Comparison of ENCODE assay signal across 9 mouse cellular contexts in the genomic region with DNA sequence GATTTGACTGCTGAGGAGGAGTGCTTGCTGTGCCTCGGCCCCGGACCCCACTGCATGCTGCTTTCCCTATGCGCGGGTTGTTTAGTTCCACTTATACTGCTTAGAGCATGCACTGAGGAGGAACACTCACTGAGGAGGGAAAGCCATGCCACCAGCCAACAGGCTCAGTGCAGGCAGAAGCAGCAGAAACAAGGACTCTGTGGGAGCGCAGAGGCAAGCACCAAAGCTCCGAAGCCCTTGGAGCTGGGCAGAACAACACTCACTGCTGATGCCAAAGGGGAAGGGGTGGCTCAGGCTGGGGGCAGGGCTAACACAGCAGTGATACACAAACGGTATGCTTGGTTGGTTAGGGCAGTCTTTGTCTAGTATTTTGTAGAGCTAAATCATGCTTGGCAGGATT. TPM values are rescaled to one million over a fixed set of nuclear protein-coding genes. Genes with fewer than 3 reads are reported as not detected.
DNase-seq lines count a peak whose midpoint lies in the region; ATAC-seq and TF ChIP-seq lines count a peak whose summit lies in the region.
"Had no signal": no experiment of that assay in that cellular context is flagged by ENCODE, and none has a peak within 500 bp of the region (broad histone marks: within the 10 kb centered on the region; RNA-seq: fewer than 3 reads in every experiment).

No protein-coding gene starts in this region.

- no peak for ATAC-seq in heart, embryonic 12.5 days (ENCODE audit: insufficient number of reproducible peaks, low FRiP score)
- ATAC-seq in midbrain, embryonic 12.5 days (ENCODE audit: low FRiP score, low read depth) = no peak
- ATAC-seq in midbrain, embryonic 14.5 days (ENCODE audit: low FRiP score, low TSS enrichment) = no peak
- ATAC-seq in forebrain, postnatal 0 days = peak; percentile 57

- TF ChIP-seq POLR2A in small intestine, adult 2 months (IDR thresholded peaks at IDR 0.05; ENCODE audit: low read depth, low read length) = no peak

- no peak for TF ChIP-seq CTCF in forebrain, postnatal 0 days (IDR thresholded peaks at IDR 0.05; ENCODE audit: low read depth)
- no peak for TF ChIP-seq CTCF in small intestine, adult 2 months (IDR thresholded peaks at IDR 0.05; ENCODE audit: extremely low read depth, insufficient read length, insufficient replicate concordance, low read depth, low read length)

- H3K4me3 ChIP-seq in heart, embryonic 12.5 days = no peak overlapping the region
- H3K4me3 ChIP-seq in midbrain, embryonic 12.5 days = no peak overlapping the region
- no peak overlapping the region for H3K4me3 ChIP-seq in midbrain, embryonic 14.5 days (replicated peaks; ENCODE audit: low read depth, low read length)
- H3K4me3 ChIP-seq in forebrain, postnatal 0 days (ENCODE audit: low read depth, low read length) = no peak overlapping the region
- no peak overlapping the region for H3K4me3 ChIP-seq in small intestine, adult 2 months (ENCODE audit: low read depth, low read length)
- H3K4me3 ChIP-seq: hindbrain, embryonic 15.5 days had no signal

- no peaks in the 10 kb centered on the region for H3K27me3 ChIP-seq in heart, embryonic 12.5 days (replicated peaks)
- no peaks in the 10 kb centered on the region for H3K27me3 ChIP-seq in midbrain, embryonic 12.5 days
- no peaks in the 10 kb centered on the region for H3K27me3 ChIP-seq in midbrain, embryonic 14.5 days (ENCODE audit: control insufficient read depth, insufficient read depth, low read length)
- no peaks in the 10 kb centered on the region for H3K27me3 ChIP-seq in forebrain, postnatal 0 days (ENCODE audit: insufficient read depth, low read length)
- no peaks in the 10 kb centered on the region for H3K27me3 ChIP-seq in small intestine, adult 2 months (ENCODE audit: control insufficient read depth, insufficient read depth, low read length)
- H3K27me3 ChIP-seq: hindbrain, embryonic 15.5 days had no signal

- DNase-seq in heart, adult 18-20 months = no peak
- no peak for DNase-seq in midbrain, embryonic 14.5 days
- DNase-seq in forebrain, postnatal 0 days = no peak
- DNase-seq in adrenal gland, postnatal 25 days = no peak
- no peak for DNase-seq in urinary bladder, postnatal 10 days (ENCODE audit: low spot score)

- WGBS in heart, embryonic 12.5 days = 64% methylated on average over 7 of the region's 7 CpGs
- WGBS in midbrain, embryonic 12.5 days = 66% methylated on average over 7 of the region's 7 CpGs
- 64% methylated on average over 7 of the region's 7 CpGs for WGBS in midbrain, embryonic 14.5 days
- WGBS in forebrain, postnatal 0 days = 52% methylated on average over 7 of the region's 7 CpGs
- 29% methylated on average over 7 of the region's 7 CpGs for WGBS in small intestine, adult 2 months

- no peak overlapping the region for H3K4me2 ChIP-seq in heart, embryonic 12.5 days
- no peak overlapping the region for H3K4me2 ChIP-seq in midbrain, embryonic 12.5 days (replicated peaks)
- no peak overlapping the region for H3K4me2 ChIP-seq in midbrain, embryonic 14.5 days (ENCODE audit: low read length)
- H3K4me2 ChIP-seq in forebrain, postnatal 0 days (ENCODE audit: low read depth) = no peak overlapping the region
- H3K4me2 ChIP-seq: hindbrain, embryonic 15.5 days had no signal

- no peaks in the 10 kb centered on the region for H3K9me3 ChIP-seq in heart, embryonic 12.5 days (replicated peaks)
- H3K9me3 ChIP-seq in midbrain, embryonic 12.5 days = no peaks in the 10 kb centered on the region
- H3K9me3 ChIP-seq in midbrain, embryonic 14.5 days (ENCODE audit: control insufficient read depth, low read length) = no peaks in the 10 kb centered on the region
- no peaks in the 10 kb centered on the region for H3K9me3 ChIP-seq in forebrain, postnatal 0 days (ENCODE audit: low read length)
- H3K9me3 ChIP-seq: hindbrain, embryonic 15.5 days had no signal

- H3K4me1 ChIP-seq in heart, embryonic 12.5 days (replicated peaks) = peaks cover 100% of the 10 kb centered on the region
- H3K4me1 ChIP-seq in midbrain, embryonic 12.5 days = peaks cover 19% of the 10 kb centered on the region
- peaks cover 3% of the 10 kb centered on the region; the same call in 1 of the 2 replicates for H3K4me1 ChIP-seq in midbrain, embryonic 14.5 days (ENCODE audit: control insufficient read depth, insufficient read depth, low read length)
- 0 out of 2 replicates have a peak, but pooled peaks cover 7% of the 10 kb centered on the region for H3K4me1 ChIP-seq in forebrain, postnatal 0 days (ENCODE audit: insufficient read depth)
- peaks cover 86% of the 10 kb centered on the region for H3K4me1 ChIP-seq in small intestine, adult 2 months (ENCODE audit: control insufficient read depth, insufficient read depth, insufficient read length, low read length)

- peak overlapping the region; percentile 63 for H3K27ac ChIP-seq in heart, embryonic 12.5 days (ENCODE audit: poor library complexity, severe bottlenecking)
- no peak overlapping the region for H3K27ac ChIP-seq in midbrain, embryonic 12.5 days (replicated peaks)
- H3K27ac ChIP-seq in midbrain, embryonic 14.5 days (replicated peaks; ENCODE audit: low read depth, low read length) = no peak overlapping the region
- no peak overlapping the region for H3K27ac ChIP-seq in forebrain, postnatal 0 days (ENCODE audit: low read depth, low read length)
- H3K27ac ChIP-seq in small intestine, adult 2 months (ENCODE audit: insufficient read depth, low read depth, low read length) = peak overlapping the region; percentile 98
- H3K27ac ChIP-seq: hindbrain, embryonic 15.5 days had no signal

- peaks cover 7% of the 10 kb centered on the region for H3K36me3 ChIP-seq in heart, embryonic 12.5 days
- H3K36me3 ChIP-seq in midbrain, embryonic 12.5 days = peaks cover 6% of the 10 kb centered on the region; the same call in 1 of the 2 replicates
- peaks cover 3% of the 10 kb centered on the region; the same call in 1 of the 2 replicates for H3K36me3 ChIP-seq in midbrain, embryonic 14.5 days (ENCODE audit: control insufficient read depth, insufficient read depth, low read length)
- peaks cover 5% of the 10 kb centered on the region; the same call in 1 of the 2 replicates for H3K36me3 ChIP-seq in forebrain, postnatal 0 days (ENCODE audit: insufficient read depth)
- peaks cover 13% of the 10 kb centered on the region for H3K36me3 ChIP-seq in small intestine, adult 2 months (ENCODE audit: control insufficient read depth, insufficient read depth, low read length)
- H3K36me3 ChIP-seq: hindbrain, embryonic 15.5 days had no signal

- H3K9ac ChIP-seq in heart, embryonic 12.5 days = peak overlapping the region; percentile 30; the same call in 1 of the 2 replicates
- 0 out of 2 replicates have a peak overlapping the region, but pooled peaks have one; percentile 7 for H3K9ac ChIP-seq in midbrain, embryonic 12.5 days (replicated peaks)
- H3K9ac ChIP-seq in midbrain, embryonic 14.5 days (replicated peaks; ENCODE audit: low read length) = no peak overlapping the region
- no peak overlapping the region for H3K9ac ChIP-seq in forebrain, postnatal 0 days
- H3K9ac ChIP-seq: hindbrain, embryonic 15.5 days had no signal

RNA-seq across cellular contexts. Expression of a gene that starts 24.6 kb away (rescaled TPM):
- 41.9 and 42.0 TPM in 2 replicates for polyA plus RNA-seq in heart, embryonic 12.5 days (2016; fragmentation: Nextera tagmentation; extraction: Ambion mirVana)
- 100 to 1,000 TPM; 117 to 119 TPM for total RNA-seq in heart, adult 18-20 months (2021)
- polyA plus RNA-seq in midbrain, embryonic 12.5 days (2016; fragmentation: Nextera tagmentation; extraction: Ambion mirVana) = 24.9 and 29.1 TPM in 2 replicates
- 7.3 and 14.8 TPM in 2 replicates for polyA plus RNA-seq in midbrain, embryonic 14.5 days (2014; fragmentation: Nextera tagmentation; extraction: Ambion mirVana)
- total RNA-seq in forebrain, postnatal 0 days (2014; rRNA removed) = 26.4 and 35.2 TPM in 2 replicates
- polyA plus RNA-seq in forebrain, postnatal 0 days (2015; fragmentation: Nextera tagmentation; extraction: Ambion mirVana) = 5.8 and 7.2 TPM in 2 replicates
- 44.8 and 89.4 TPM in 2 replicates for polyA plus RNA-seq in small intestine, adult 2 months (2012; rRNA removed)
- total RNA-seq in adrenal gland, postnatal 25 days (2021) = 325 and 352 TPM in 2 replicates

Comparison
In these comparisons a context has a peak if more than half of its experiments do, and no peak if none do; other contexts are left out.
1. H3K9ac ChIP-seq: peak in heart, embryonic 12.5 days (single experiment) and midbrain, embryonic 12.5 days (single experiment); none in midbrain, embryonic 14.5 days (single experiment) and forebrain, postnatal 0 days (single experiment).
2. H3K27ac ChIP-seq: peak in heart, embryonic 12.5 days (single experiment) and small intestine, adult 2 months (single experiment); none in midbrain, embryonic 12.5 days (single experiment), midbrain, embryonic 14.5 days (single experiment) and forebrain, postnatal 0 days (single experiment).